ENCODE assay signal across 8 mouse cellular contexts in the genomic region with DNA sequence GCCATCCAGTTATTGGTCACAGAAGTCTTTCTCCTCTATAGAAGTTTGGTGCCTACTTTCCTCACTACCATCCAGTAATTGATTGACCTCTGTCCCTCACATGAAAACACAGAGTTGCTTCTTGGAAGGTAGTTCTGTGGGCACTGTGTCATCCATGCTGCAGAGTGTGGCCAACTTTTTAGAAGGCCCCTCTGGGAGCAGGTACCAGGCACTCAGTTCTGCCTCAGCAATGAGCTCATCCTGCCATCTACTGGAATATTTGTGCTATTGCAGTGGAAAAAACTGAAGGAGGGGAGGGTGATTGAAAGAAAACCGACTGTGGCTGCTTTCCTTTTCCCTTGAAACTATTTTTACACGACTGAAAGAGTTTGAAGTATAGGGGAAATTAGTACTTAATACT.
A peak's percentile ranks its signal among the peaks of the same experiment; 100 is the strongest.
DNase-seq lines count a peak whose midpoint lies in the region; ATAC-seq and TF ChIP-seq lines count a peak whose summit lies in the region.

No protein-coding gene starts in this region.

- ATAC-seq in embryonic facial prominence, embryonic 13.5 days (ENCODE audit: insufficient number of reproducible peaks, insufficient read depth, low FRiP score, low TSS enrichment, low read depth), result peak; percentile 67; the same call in 1 of the 2 replicates
- ATAC-seq in intestine, postnatal 0 days, result no peak
- peak; percentile 84 for ATAC-seq in megakaryocyte progenitor cell, adult 5-6 weeks (replicated peaks; ENCODE audit: poor library complexity)

- no peak overlapping the region for H3K4me2 ChIP-seq in embryonic facial prominence, embryonic 13.5 days
- H3K4me2 ChIP-seq in intestine, postnatal 0 days (replicated peaks; ENCODE audit: low read depth), result no peak overlapping the region

- 2% methylated on average over 2 of the region's 2 CpGs for WGBS in embryonic facial prominence, embryonic 13.5 days
- WGBS in intestine, postnatal 0 days, result 1% methylated on average over 2 of the region's 2 CpGs

- DNase-seq in adrenal gland, postnatal 10 days, result peak; percentile 52
- no peak for DNase-seq in adrenal gland, postnatal 4 days (ENCODE audit: low spot score in 2 of 2)
- peak; percentile 8 for DNase-seq in thymus, postnatal 14 days
- no peak for DNase-seq in thymus, adult 18-20 months
- peak; percentile 18 for DNase-seq in yolk sac, embryonic 10.5 days (ENCODE audit: low spot score)

- H3K27me3 ChIP-seq in embryonic facial prominence, embryonic 13.5 days, result no peaks in the 10 kb centered on the region
- no peaks in the 10 kb centered on the region for H3K27me3 ChIP-seq in intestine, postnatal 0 days (replicated peaks; ENCODE audit: control insufficient read depth, insufficient read depth, low read length)

- peak; percentile 95 for TF ChIP-seq CTCF in intestine, postnatal 0 days (IDR thresholded peaks at IDR 0.05; ENCODE audit: low read depth)

- no peak overlapping the region for H3K9ac ChIP-seq in embryonic facial prominence, embryonic 13.5 days
- H3K9ac ChIP-seq in intestine, postnatal 0 days (ENCODE audit: low read depth, low read length), result no peak overlapping the region

- H3K9me3 ChIP-seq in embryonic facial prominence, embryonic 13.5 days, result no peaks in the 10 kb centered on the region
- no peaks in the 10 kb centered on the region for H3K9me3 ChIP-seq in intestine, postnatal 0 days (ENCODE audit: control insufficient read depth)

- H3K4me3 ChIP-seq in embryonic facial prominence, embryonic 13.5 days, result no peak overlapping the region
- no peak overlapping the region for H3K4me3 ChIP-seq in intestine, postnatal 0 days (ENCODE audit: low read depth, low read length)

- no peaks in the 10 kb centered on the region for H3K36me3 ChIP-seq in embryonic facial prominence, embryonic 13.5 days
- no peaks in the 10 kb centered on the region for H3K36me3 ChIP-seq in intestine, postnatal 0 days (ENCODE audit: control insufficient read depth, insufficient read depth)

- H3K27ac ChIP-seq in embryonic facial prominence, embryonic 13.5 days, result no peak overlapping the region
- H3K27ac ChIP-seq in intestine, postnatal 0 days (ENCODE audit: low read depth, low read length), result no peak overlapping the region

- H3K4me1 ChIP-seq in embryonic facial prominence, embryonic 13.5 days, result peaks cover 1% of the 10 kb centered on the region
- no peaks in the 10 kb centered on the region for H3K4me1 ChIP-seq in intestine, postnatal 0 days (replicated peaks; ENCODE audit: control insufficient read depth, insufficient read depth, low read length)

Comparison
In these comparisons a context has a peak if more than half of its experiments do, and no peak if none do; other contexts are left out.
1. DNase-seq: peak in adrenal gland, postnatal 10 days (single experiment), thymus, postnatal 14 days (single experiment) and yolk sac, embryonic 10.5 days (single experiment); none in adrenal gland, postnatal 4 days (0 of 2) and thymus, adult 18-20 months (0 of 2).